Mouse (Mus musculus): ENCODE results near the gene Spesp1. TPM values are rescaled to one million over a fixed set of nuclear protein-coding genes. Genes with fewer than 3 reads are reported as not detected.

Gene Spesp1
- total and polyA plus RNA-seq, 2 experiments from 2014 or later: not detected

- 61% methylated on average over 17 of the region's 17 CpGs for WGBS
- H3K36me3 ChIP-seq (replicated peaks; ENCODE audit: control insufficient read depth, insufficient read depth, low read length): no peaks in the 10 kb centered on the region
Observed at GRCm38 (mm10) chr9:62245612-62246379, 36.2 kb downstream of the Spesp1 start.

GRCm38 (mm10) chr9:62244612-62245010 is 37.4 kb downstream of the Spesp1 start:
- no peak overlapping the region for H3K27ac ChIP-seq (ENCODE audit: low read depth)
- H3K27me3 ChIP-seq (ENCODE audit: control insufficient read depth, insufficient read depth, low read length): no peaks in the 10 kb centered on the region
- 36% methylated on average over 3 of the region's 3 CpGs for WGBS
- peak overlapping the region; percentile 30; the same call in 1 of the 2 replicates for H3K4me3 ChIP-seq (ENCODE audit: low read depth, low read length)
- H3K36me3 ChIP-seq (replicated peaks; ENCODE audit: control insufficient read depth, insufficient read depth, low read length): no peaks in the 10 kb centered on the region
- H3K4me1 ChIP-seq (ENCODE audit: control insufficient read depth, insufficient read depth): no peaks in the 10 kb centered on the region
- peak overlapping the region; percentile 55 for H3K4me2 ChIP-seq (ENCODE audit: low read depth, low read length)
- no peak overlapping the region for H3K9ac ChIP-seq (replicated peaks; ENCODE audit: low read depth, low read length)
- ATAC-seq (ENCODE audit: insufficient read depth, low read depth) (no peak), DNase-seq (ENCODE audit: low spot score) (no peak)
- TF ChIP-seq EP300 (IDR thresholded peaks at IDR 0.05; ENCODE audit: low read depth) (no peak), CTCF (IDR thresholded peaks at IDR 0.05; ENCODE audit: low read depth) (no peak)
- H3K9me3 ChIP-seq (replicated peaks; ENCODE audit: control insufficient read depth, low read length): no peaks in the 10 kb centered on the region

More at GRCm38 (mm10) chr9:62245612-62246379, 36.2 kb downstream of the Spesp1 start:
- Histone ChIP-seq H3K27ac (ENCODE audit: low read depth) (no peak overlapping the region), H3K4me3 (ENCODE audit: low read depth, low read length) (no peak overlapping the region), H3K9ac (replicated peaks; ENCODE audit: low read depth, low read length) (no peak overlapping the region), H3K27me3 (ENCODE audit: control insufficient read depth, insufficient read depth, low read length) (no peaks in the 10 kb centered on the region), H3K4me2 (ENCODE audit: low read depth, low read length) (no peak overlapping the region), H3K4me1 (ENCODE audit: control insufficient read depth, insufficient read depth) (no peaks in the 10 kb centered on the region), H3K9me3 (replicated peaks; ENCODE audit: control insufficient read depth, low read length) (no peaks in the 10 kb centered on the region)
- peak; percentile 44 for TF ChIP-seq CTCF (IDR thresholded peaks at IDR 0.05; ENCODE audit: low read depth)
- TF ChIP-seq EP300 (IDR thresholded peaks at IDR 0.05; ENCODE audit: low read depth): no peak
- DNase-seq (ENCODE audit: low spot score) (no peak), ATAC-seq (ENCODE audit: insufficient read depth, low read depth) (no peak)

- Histone ChIP-seq H3K4me1 (ENCODE audit: control insufficient read depth, insufficient read depth) (no peaks in the 10 kb centered on the region), H3K9ac (replicated peaks; ENCODE audit: low read depth, low read length) (0 out of 2 replicates have a peak overlapping the region, but pooled peaks have one; percentile 15), H3K9me3 (replicated peaks; ENCODE audit: control insufficient read depth, low read length) (no peaks in the 10 kb centered on the region), H3K4me3 (ENCODE audit: low read depth, low read length) (peak overlapping the region; percentile 30), H3K27ac (ENCODE audit: low read depth) (no peak overlapping the region), H3K36me3 (replicated peaks; ENCODE audit: control insufficient read depth, insufficient read depth, low read length) (no peaks in the 10 kb centered on the region), H3K4me2 (ENCODE audit: low read depth, low read length) (peak overlapping the region; percentile 55), H3K27me3 (ENCODE audit: control insufficient read depth, insufficient read depth, low read length) (no peaks in the 10 kb centered on the region)
- DNase-seq (ENCODE audit: low spot score): peak; percentile 84
- TF ChIP-seq CTCF (IDR thresholded peaks at IDR 0.05; ENCODE audit: low read depth) (peak; percentile 93), EP300 (IDR thresholded peaks at IDR 0.05; ENCODE audit: low read depth) (no peak)
- WGBS: 22% methylated on average over 19 of the region's 19 CpGs
- peak; percentile 55 for ATAC-seq (ENCODE audit: insufficient read depth, low read depth)
Observed at GRCm38 (mm10) chr9:62243991-62244611, 37.9 kb downstream of the Spesp1 start.

GRCm38 (mm10) chr9:62240036-62240435 is 42.0 kb downstream of the Spesp1 start:
- H3K9ac ChIP-seq (replicated peaks; ENCODE audit: low read depth, low read length): no peak overlapping the region
- no peak overlapping the region for H3K27ac ChIP-seq (ENCODE audit: low read depth)
- no peak for TF ChIP-seq CTCF (IDR thresholded peaks at IDR 0.05; ENCODE audit: low read depth)
- H3K4me2 ChIP-seq (ENCODE audit: low read depth, low read length): no peak overlapping the region
- ATAC-seq (ENCODE audit: insufficient read depth, low read depth) (no peak), DNase-seq (ENCODE audit: low spot score) (no peak)
- H3K4me3 ChIP-seq (ENCODE audit: low read depth, low read length): no peak overlapping the region
- H3K27me3 ChIP-seq (ENCODE audit: control insufficient read depth, insufficient read depth, low read length): no peaks in the 10 kb centered on the region
- no peaks in the 10 kb centered on the region for H3K4me1 ChIP-seq (ENCODE audit: control insufficient read depth, insufficient read depth)
- no peaks in the 10 kb centered on the region for H3K9me3 ChIP-seq (replicated peaks; ENCODE audit: control insufficient read depth, low read length)
- 78% methylated on average over 10 of the region's 10 CpGs for whole genome bisulfite sequencing
- H3K36me3 ChIP-seq (replicated peaks; ENCODE audit: control insufficient read depth, insufficient read depth, low read length): no peaks in the 10 kb centered on the region

- H3K27ac ChIP-seq (ENCODE audit: low read depth): no peak overlapping the region
- WGBS: 20% methylated on average over 9 of the region's 9 CpGs
- H3K4me1 ChIP-seq (ENCODE audit: control insufficient read depth, insufficient read depth): no peaks in the 10 kb centered on the region
- ATAC-seq (ENCODE audit: insufficient read depth, low read depth): no peak
- H3K4me3 ChIP-seq (ENCODE audit: low read depth, low read length): no peak overlapping the region
- no peaks in the 10 kb centered on the region for H3K27me3 ChIP-seq (ENCODE audit: control insufficient read depth, insufficient read depth, low read length)
- no peak for DNase-seq (ENCODE audit: low spot score)
- H3K9me3 ChIP-seq (replicated peaks; ENCODE audit: control insufficient read depth, low read length): no peaks in the 10 kb centered on the region
- no peaks in the 10 kb centered on the region for H3K36me3 ChIP-seq (replicated peaks; ENCODE audit: control insufficient read depth, insufficient read depth, low read length)
- TF ChIP-seq EP300 (IDR thresholded peaks at IDR 0.05; ENCODE audit: low read depth): no peak
- no peak for TF ChIP-seq CTCF (IDR thresholded peaks at IDR 0.05; ENCODE audit: low read depth)
- no peak overlapping the region for H3K9ac ChIP-seq (replicated peaks; ENCODE audit: low read depth, low read length)
- H3K4me2 ChIP-seq (ENCODE audit: low read depth, low read length): no peak overlapping the region
Observed at GRCm38 (mm10) chr9:62237381-62237980, 44.5 kb downstream of the Spesp1 start.
